Mouse (Mus musculus) kidney, adult 2 months (tissue): ENCODE results near the gene Zfp768. TPM values are rescaled to one million over a fixed set of nuclear protein-coding genes. Genes with fewer than 3 reads are reported as not detected.
A peak's percentile ranks its signal among the peaks of the same experiment; 100 is the strongest.
"Not testable (repeated sequence)": the region's sequence is repeated elsewhere in the genome, so short reads cannot be mapped to it uniquely, and the experiment has no call there.

Source experiments
- DNase-seq: peaks from one replicate; pipeline ENCODE4 v3.0.0; 2021
- H3K27ac ChIP-seq: fragments of 200-500 bp; 2 replicates; pipeline ENCODE4 v1.5.1; 2012; ENCODE audit warnings: low read depth, low read length, control low read depth, inconsistent platforms; ENCODE audit not compliant: insufficient read depth
- H3K27me3 ChIP-seq: fragments of 200-500 bp; replicated peaks from 2 replicates; pipeline ENCODE4 v1.6.1; 2012; ENCODE audit warnings: mild to moderate bottlenecking, moderate library complexity, low read length, inconsistent platforms; ENCODE audit not compliant: control insufficient read depth, insufficient read depth
- H3K36me3 ChIP-seq: fragments of 200-500 bp; 2 replicates; pipeline ENCODE4 v1.6.1; 2012; ENCODE audit warnings: mild to moderate bottlenecking, moderate library complexity, low read length, inconsistent platforms; ENCODE audit not compliant: control insufficient read depth, insufficient read depth
- H3K4me1 ChIP-seq: fragments of 200-500 bp; 2 replicates; pipeline ENCODE4 v1.6.1; 2011; ENCODE audit warnings: low read length; ENCODE audit not compliant: control insufficient read depth, insufficient read depth
- H3K4me3 ChIP-seq: fragments of 200-500 bp; 2 replicates; pipeline ENCODE4 v1.5.1; 2011; ENCODE audit warnings: mild to moderate bottlenecking, low read depth, low read length, control low read depth; ENCODE audit not compliant: insufficient read depth
- CTCF ChIP-seq: fragments of 200-500 bp; conservative IDR thresholded peaks from 2 replicates; pipeline ENCODE4 v1.5.1; 2011; ENCODE audit warnings: low read depth, mild to moderate bottlenecking, control low read depth, low read length, moderate library complexity, mixed read lengths; ENCODE audit not compliant: insufficient read depth, insufficient read length
- POLR2A ChIP-seq: fragments of 200-500 bp; IDR thresholded peaks from one replicate; pipeline ENCODE4 v1.6.1; 2011; ENCODE audit warnings: low read depth, low read length, control low read depth
- WGBS: fragments of 180-500 bp; shearing (Covaris S2); methylation state at CpG from one replicate; pipeline ENCODE4 v1.1.7; 2018; 5-methylcytosine and 5-hydroxymethylcytosine counted together
- polyA plus RNA-seq: library from polyadenylated mRNA; depleted of rRNA; stranded (reverse); fragments of >200 nt; gene quantifications from 2 replicates; pipeline ENCODE4 v1.2.3, GENCODE M21; 2012

Gene Zfp768
- polyA plus RNA-seq, 1 experiment = 36.7 TPM

- Histone ChIP-seq H3K27me3 (no peaks in the 10 kb centered on the region), H3K4me3 (peak within 1 kb of the TSS; percentile 83), H3K36me3 (no peaks in the 10 kb centered on the region), H3K27ac (peak within 1 kb of the TSS; percentile 37; the same call in 1 of the 2 replicates), H3K4me1 (no peaks in the 10 kb centered on the region)
- WGBS = 13% methylated on average over 38 of the region's 38 CpGs
- TF ChIP-seq CTCF = no peak
- peak; percentile 53 for TF ChIP-seq POLR2A
- peak; percentile 97 for DNase-seq
Observed at GRCm38 (mm10) chr7:127386641-127387392, 41.4 kb upstream of the Zfp768 start, which contains the start of gene 9130019O22Rik. Gene 9130019O22Rik (minus strand): TSS chr7:127387166.

- not testable (repeated sequence) for H3K27me3 ChIP-seq, H3K4me3 ChIP-seq, H3K4me1 ChIP-seq, DNase-seq, H3K36me3 ChIP-seq, H3K27ac ChIP-seq
- WGBS = 93% methylated on average over 4 of the region's 4 CpGs
Observed at GRCm38 (mm10) chr7:127385560-127385959, 40.2 kb upstream of the Zfp768 start.

GRCm38 (mm10) chr7:127378310-127378921 lies 33.0 kb upstream of the Zfp768 start:
- WGBS = 80% methylated on average over 6 of the region's 6 CpGs

GRCm38 (mm10) chr7:127375271-127376245 lies 30.2 kb upstream of the Zfp768 start, which contains the start of gene Zfp747:
Gene Zfp747 (minus strand): TSS chr7:127376050.
- not testable (repeated sequence) for H3K27me3 ChIP-seq, H3K4me1 ChIP-seq, H3K27ac ChIP-seq, H3K36me3 ChIP-seq
- TF ChIP-seq POLR2A (peak; percentile 58), CTCF (peak; percentile 68)
- 1% methylated on average over 49 of the region's 49 CpGs for WGBS
- H3K4me3 ChIP-seq = peak within 1 kb of the TSS; percentile 64
- DNase-seq = peak; percentile 98

More at GRCm38 (mm10) chr7:127378310-127378921, 33.0 kb upstream of the Zfp768 start:
- no peaks in the 10 kb centered on the region for H3K4me1 ChIP-seq
- H3K27ac ChIP-seq = no peak overlapping the region
- DNase-seq = no peak
- H3K27me3 ChIP-seq = no peaks in the 10 kb centered on the region
- no peaks in the 10 kb centered on the region for H3K36me3 ChIP-seq
- TF ChIP-seq POLR2A (no peak), CTCF (no peak)
- H3K4me3 ChIP-seq = no peak overlapping the region

GRCm38 (mm10) chr7:127371870-127372269 lies 26.5 kb upstream of the Zfp768 start:
- H3K27me3 ChIP-seq, H3K4me3 ChIP-seq, H3K4me1 ChIP-seq, H3K27ac ChIP-seq, H3K36me3 ChIP-seq: not testable (repeated sequence)
- 87% methylated on average over 3 of the region's 3 CpGs for WGBS
- peak; percentile 33; the same call in 1 of the 2 replicates for TF ChIP-seq CTCF
- DNase-seq = peak; percentile 25

DNA sequence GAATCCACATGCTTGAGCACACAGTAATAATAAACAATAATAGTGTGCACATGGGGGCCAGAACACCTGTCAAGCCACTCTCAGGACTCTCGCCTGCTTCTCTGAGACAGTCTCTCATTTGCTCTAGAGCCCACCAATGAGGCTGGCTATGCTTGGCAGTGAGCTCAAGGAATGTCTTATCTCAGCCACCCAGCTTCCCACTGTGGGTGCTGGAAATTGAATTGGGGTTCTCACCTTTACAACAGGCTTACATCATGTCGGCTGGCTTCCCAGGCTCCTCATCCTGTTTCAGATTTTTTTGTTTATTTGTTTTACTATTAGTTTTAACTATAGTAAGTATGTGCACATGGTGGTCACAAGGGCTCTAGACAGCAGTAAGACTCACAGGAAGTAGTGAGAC lies 25.8 kb upstream of the Zfp768 start:
- Histone ChIP-seq H3K4me3 (no peak overlapping the region), H3K27me3 (no peaks in the 10 kb centered on the region), H3K27ac (no peak overlapping the region), H3K36me3 (no peaks in the 10 kb centered on the region), H3K4me1 (no peaks in the 10 kb centered on the region)
- WGBS = 87% methylated on average over 2 of the region's 2 CpGs
- no peak for DNase-seq
- TF ChIP-seq CTCF (no peak), POLR2A (no peak)

- Histone ChIP-seq H3K4me3 (no peak overlapping the region), H3K27ac (no peak overlapping the region), H3K36me3 (no peaks in the 10 kb centered on the region), H3K4me1 (no peaks in the 10 kb centered on the region), H3K27me3 (no peaks in the 10 kb centered on the region)
- 67% methylated on average over 3 of the region's 3 CpGs for WGBS
- TF ChIP-seq POLR2A = no peak
- no peak for TF ChIP-seq CTCF
- no peak for DNase-seq
Observed at GRCm38 (mm10) chr7:127366249-127366648, 20.9 kb upstream of the Zfp768 start.
